Mouse (Mus musculus) forebrain, postnatal 0 days (tissue): ENCODE data around the gene Smim23. TPM values are rescaled to one million over a fixed set of nuclear protein-coding genes. Genes with fewer than 3 reads are reported as not detected.

Source experiments
- ATAC-seq: fragments of 200-750 bp; cut with Nextera tagmentation; 2 replicates; pipeline ENCODE4 v1.8.0; 2017; ENCODE audit warnings: mild to moderate bottlenecking, moderate library complexity
- DNase-seq: peaks from one replicate; pipeline ENCODE4 v3.0.0-alpha.2; 2015
- H3K27ac ChIP-seq: fragments of 300-500 bp; sonication (generic); 2 replicates; pipeline ENCODE4 v1.5.1; 2014; ENCODE audit warnings: low read depth, mild to moderate bottlenecking, antibody characterized with exemption, low read length, moderate library complexity, mixed read lengths
- H3K27me3 ChIP-seq: fragments of 300-500 bp; sonication (generic); 2 replicates; pipeline ENCODE4 v1.6.1; 2014; ENCODE audit warnings: mild to moderate bottlenecking, low read length, mixed read lengths; ENCODE audit not compliant: insufficient read depth
- H3K36me3 ChIP-seq: fragments of 300-500 bp; sonication (generic); 2 replicates; pipeline ENCODE4 v1.6.1; 2014; ENCODE audit warnings: mild to moderate bottlenecking, moderate library complexity; ENCODE audit not compliant: insufficient read depth
- H3K4me1 ChIP-seq: fragments of 300-500 bp; sonication (generic); 2 replicates; pipeline ENCODE4 v1.6.1; 2014; ENCODE audit warnings: antibody characterized with exemption; ENCODE audit not compliant: insufficient read depth
- H3K4me2 ChIP-seq: fragments of 300-500 bp; sonication (generic); 2 replicates; pipeline ENCODE4 v1.6.1; 2014; ENCODE audit warnings: low read depth, mild to moderate bottlenecking, moderate library complexity
- H3K4me3 ChIP-seq: fragments of 300-500 bp; sonication (generic); 2 replicates; pipeline ENCODE4 v1.5.1; 2014; ENCODE audit warnings: low read depth, low read length, mixed read lengths
- H3K9ac ChIP-seq: fragments of 300-500 bp; sonication (generic); 2 replicates; pipeline ENCODE4 v1.6.1; 2014; ENCODE audit warnings: mild to moderate bottlenecking
- H3K9me3 ChIP-seq: fragments of 300-500 bp; sonication (generic); 2 replicates; pipeline ENCODE4 v1.6.1; 2016; ENCODE audit warnings: low read length
- CTCF ChIP-seq: sonication (generic); IDR thresholded peaks from 2 replicates; pipeline ENCODE4 v1.5.1; 2016; ENCODE audit warnings: antibody characterized with exemption, control low read depth, low read depth
- WGBS: fragments of 180-500 bp; shearing (Covaris S2); extraction: QIAGEN DNeasy Blood & Tissue Kit; methylation state at CpG from one replicate; pipeline ENCODE4 v1.1.7; 2014; 5-methylcytosine and 5-hydroxymethylcytosine counted together
- polyA plus RNA-seq: library from polyadenylated mRNA; unstranded; fragments of >200 nt; fragmentation: Nextera tagmentation; extraction: Ambion mirVana; gene quantifications from 2 replicates; pipeline ENCODE4 v1.2.1, GENCODE M21; 2015
- total RNA-seq: library from RNA; depleted of rRNA; stranded (reverse); fragments of >200 nt; gene quantifications from 2 replicates; pipeline ENCODE4 v1.2.3, GENCODE M21; 2014; rRNA removed

Smim23 gene
- not detected in 2 replicates for total RNA-seq
- polyA plus RNA-seq, result not detected in 2 replicates

DNA sequence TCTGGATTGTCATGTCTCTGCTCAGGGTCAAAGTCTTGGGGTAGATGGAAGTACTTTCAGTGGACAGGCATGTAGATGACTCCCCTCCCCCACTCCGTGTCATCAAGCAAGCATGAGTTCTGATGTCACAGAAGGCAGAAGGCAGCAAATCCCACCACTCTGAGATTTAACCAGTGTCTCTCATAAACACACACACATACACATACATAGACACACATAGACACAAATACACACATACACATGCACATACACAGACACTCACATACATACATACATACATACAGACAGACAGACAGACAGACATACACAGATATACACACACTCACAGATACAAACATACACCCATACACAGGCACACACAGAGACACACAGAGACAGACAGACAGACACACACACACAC, at the start of gene Smim23:
Gene Smim23 (minus strand): TSS at position 101 of the 400 bp plus-strand sequence.
- 91% methylated on average over 1 of the region's 1 CpGs for WGBS
- no peak for DNase-seq

DNA sequence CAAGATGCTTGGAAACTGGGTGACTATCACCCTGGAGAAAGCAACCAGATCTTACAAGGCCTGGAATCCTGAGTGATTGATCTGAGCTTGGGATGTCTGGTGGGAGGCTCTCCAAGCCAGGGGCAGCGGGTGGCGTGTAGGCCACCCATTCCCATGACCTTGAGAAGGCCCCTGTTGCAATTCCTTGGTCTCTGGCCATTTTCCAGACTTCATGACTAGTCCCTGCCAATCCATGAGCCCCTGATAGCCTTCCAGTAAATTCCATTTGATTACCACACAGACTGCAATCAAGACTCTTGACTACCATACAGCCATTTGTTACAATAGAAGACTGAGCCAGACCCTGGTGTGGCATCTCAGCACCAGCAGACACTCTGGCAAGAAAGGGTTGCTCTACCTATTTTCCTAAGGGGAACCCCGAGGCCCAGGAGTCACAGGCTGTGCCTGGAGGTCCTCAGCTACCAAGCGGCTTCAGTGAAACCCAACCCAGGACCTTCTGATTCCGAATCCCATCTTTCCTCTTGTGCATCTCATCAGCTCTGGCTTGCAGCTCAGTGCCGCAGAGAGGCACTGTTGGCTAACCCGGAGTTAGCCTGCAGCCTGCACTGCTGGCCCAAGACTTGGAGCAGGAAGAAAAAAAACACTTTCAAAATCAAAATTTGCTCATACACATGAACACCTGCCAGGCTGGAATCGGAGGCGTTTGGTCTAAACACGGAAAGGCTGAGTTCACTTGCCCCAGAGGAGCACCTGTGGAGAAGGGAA, 44.4 kb upstream of the Smim23 start:
- no peak for TF ChIP-seq CTCF
- H3K9ac ChIP-seq, result no peak overlapping the region

More for the DNA sequence above, at the start of gene Smim23:
- Histone ChIP-seq H3K27ac (no peak within 1 kb of the TSS), H3K27me3 (no peaks in the 10 kb centered on the region), H3K36me3 (no peaks in the 10 kb centered on the region), H3K4me2 (no peak within 1 kb of the TSS), H3K4me3 (no peak within 1 kb of the TSS), H3K9me3 (no peaks in the 10 kb centered on the region), H3K9ac (no peak within 1 kb of the TSS), H3K4me1 (no peaks in the 10 kb centered on the region)
- no peak for TF ChIP-seq CTCF
- no peak for ATAC-seq

DNA sequence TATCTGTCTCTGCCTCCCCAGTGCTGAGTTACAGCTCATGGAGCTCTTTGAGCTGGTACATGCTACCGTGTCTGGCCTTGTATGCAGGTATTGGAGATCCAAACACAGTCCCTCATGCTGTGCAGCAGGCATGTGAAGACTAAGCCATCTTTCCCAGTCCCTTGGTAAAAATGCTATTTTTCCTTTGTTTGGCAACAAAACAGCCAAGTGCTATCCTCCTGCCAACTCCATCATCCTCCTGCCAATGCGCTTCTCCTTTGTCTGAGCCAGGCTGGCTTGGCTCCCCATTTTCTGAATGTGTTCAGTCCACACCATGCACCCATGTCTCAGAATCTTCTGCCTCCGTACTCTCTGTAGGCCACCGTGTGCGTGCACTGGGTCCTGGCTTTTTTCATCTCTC, 40.2 kb upstream of the Smim23 start:
- Histone ChIP-seq H3K27ac (no peak overlapping the region), H3K4me3 (no peak overlapping the region), H3K9ac (no peak overlapping the region), H3K27me3 (no peaks in the 10 kb centered on the region), H3K4me1 (no peaks in the 10 kb centered on the region), H3K36me3 (no peaks in the 10 kb centered on the region), H3K9me3 (no peaks in the 10 kb centered on the region), H3K4me2 (no peak overlapping the region)
- ATAC-seq (peak; percentile 14), DNase-seq (peak; percentile 75)
- 55% methylated on average over 5 of the region's 5 CpGs for WGBS
- no peak for TF ChIP-seq CTCF

More for the DNA sequence above, 44.4 kb upstream of the Smim23 start:
- no peak overlapping the region for H3K4me2 ChIP-seq
- H3K36me3 ChIP-seq, result no peaks in the 10 kb centered on the region
- no peaks in the 10 kb centered on the region for H3K4me1 ChIP-seq
- no peak overlapping the region for H3K27ac ChIP-seq
- 84% methylated on average over 10 of the region's 10 CpGs for WGBS
- no peak overlapping the region for H3K4me3 ChIP-seq
- DNase-seq (no peak), ATAC-seq (no peak)
- H3K27me3 ChIP-seq, result no peaks in the 10 kb centered on the region
- no peaks in the 10 kb centered on the region for H3K9me3 ChIP-seq

DNA sequence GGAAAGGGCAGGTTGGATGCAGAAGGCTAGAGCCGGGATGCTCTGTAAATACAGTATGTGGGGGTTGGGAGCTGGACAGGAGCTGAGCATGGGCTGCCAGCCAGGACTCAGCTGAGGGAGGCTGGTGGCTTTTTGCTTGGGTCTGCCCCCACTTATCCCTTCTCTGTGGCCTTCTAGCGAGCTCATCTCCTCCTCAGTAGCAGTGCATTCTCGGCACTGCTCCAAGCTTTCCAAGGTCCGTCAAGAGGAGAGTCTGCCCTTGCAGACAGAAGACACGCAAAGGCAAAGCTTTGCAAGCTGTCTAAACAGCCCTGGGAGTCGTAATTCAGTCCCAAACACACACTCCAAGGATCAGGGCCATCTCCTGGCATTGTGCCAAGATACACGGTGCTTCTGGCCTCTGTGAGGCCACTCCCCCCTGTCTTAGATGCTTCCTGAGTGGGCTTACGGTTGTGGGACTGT, 33.0 kb upstream of the Smim23 start:
- ATAC-seq (no peak), DNase-seq (no peak)
- 0 out of 2 replicates have a peak, but pooled peaks cover 4% of the 10 kb centered on the region for H3K9me3 ChIP-seq
- no peaks in the 10 kb centered on the region for H3K4me1 ChIP-seq
- H3K36me3 ChIP-seq, result no peaks in the 10 kb centered on the region
- no peak overlapping the region for H3K27ac ChIP-seq
- H3K4me2 ChIP-seq, result no peak overlapping the region
- H3K27me3 ChIP-seq, result no peaks in the 10 kb centered on the region
- TF ChIP-seq CTCF, result no peak
- WGBS, result 37% methylated on average over 8 of the region's 8 CpGs
- no peak overlapping the region for H3K4me3 ChIP-seq
- H3K9ac ChIP-seq, result no peak overlapping the region

DNA sequence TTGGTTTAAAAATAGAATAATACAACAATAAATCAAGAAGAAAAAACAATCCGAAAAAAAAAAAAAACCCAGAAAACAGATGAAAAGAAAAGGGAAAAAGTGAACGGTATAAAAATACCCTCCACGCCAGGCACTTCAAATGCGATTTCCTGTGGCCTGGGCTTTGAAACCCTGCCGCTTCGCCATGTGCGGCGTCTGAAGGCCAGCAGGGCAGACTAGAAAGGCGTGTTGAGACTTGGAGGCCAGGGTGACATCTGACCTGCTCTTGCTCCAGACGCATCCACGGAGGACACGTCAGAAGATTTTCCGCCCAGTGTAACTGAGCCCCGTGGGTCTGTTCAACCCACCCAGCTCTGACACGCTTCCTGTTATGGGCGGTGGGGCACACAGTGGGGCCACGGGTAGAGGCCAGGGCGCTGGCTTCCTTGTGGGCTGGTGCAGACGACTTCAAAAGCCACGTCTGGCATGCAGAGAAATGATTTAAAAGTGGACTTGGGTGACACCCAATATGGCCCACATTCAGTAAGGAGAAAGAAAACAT, 22.3 kb upstream of the Smim23 start:
- H3K4me3 ChIP-seq, result no peak overlapping the region
- no peaks in the 10 kb centered on the region for H3K36me3 ChIP-seq
- no peaks in the 10 kb centered on the region for H3K4me1 ChIP-seq
- no peak overlapping the region for H3K9ac ChIP-seq
- TF ChIP-seq CTCF, result no peak
- ATAC-seq (no peak), DNase-seq (no peak)
- H3K4me2 ChIP-seq, result no peak overlapping the region
- no peaks in the 10 kb centered on the region for H3K9me3 ChIP-seq
- WGBS, result 78% methylated on average over 20 of the region's 20 CpGs
- H3K27me3 ChIP-seq, result no peaks in the 10 kb centered on the region
- no peak overlapping the region for H3K27ac ChIP-seq

DNA sequence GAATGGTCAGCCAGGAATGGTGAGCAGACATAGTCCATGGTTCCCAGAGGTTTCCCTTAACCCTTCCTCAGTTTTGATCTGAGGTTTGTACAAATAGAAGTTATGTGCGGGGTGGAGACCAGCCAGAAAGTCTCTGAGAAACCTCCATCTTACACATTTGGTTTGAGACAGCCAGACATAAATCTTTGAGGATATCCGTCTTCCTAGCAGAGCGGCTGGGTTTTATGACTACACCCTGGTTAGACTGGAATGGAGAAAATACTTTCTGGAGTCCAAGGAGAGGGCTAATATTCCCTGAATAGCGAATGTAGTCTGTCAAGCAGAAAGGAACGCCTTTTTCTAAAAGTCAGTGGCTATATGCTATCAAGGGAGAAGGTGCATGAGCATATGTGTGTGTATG, 16.8 kb upstream of the Smim23 start:
- Histone ChIP-seq H3K9me3 (no peaks in the 10 kb centered on the region), H3K27me3 (no peaks in the 10 kb centered on the region), H3K4me3 (no peak overlapping the region), H3K4me1 (no peaks in the 10 kb centered on the region), H3K9ac (no peak overlapping the region), H3K4me2 (no peak overlapping the region), H3K27ac (no peak overlapping the region), H3K36me3 (no peaks in the 10 kb centered on the region)
- no peak for ATAC-seq
- 92% methylated on average over 5 of the region's 5 CpGs for WGBS
- no peak for TF ChIP-seq CTCF
- DNase-seq, result no peak

DNA sequence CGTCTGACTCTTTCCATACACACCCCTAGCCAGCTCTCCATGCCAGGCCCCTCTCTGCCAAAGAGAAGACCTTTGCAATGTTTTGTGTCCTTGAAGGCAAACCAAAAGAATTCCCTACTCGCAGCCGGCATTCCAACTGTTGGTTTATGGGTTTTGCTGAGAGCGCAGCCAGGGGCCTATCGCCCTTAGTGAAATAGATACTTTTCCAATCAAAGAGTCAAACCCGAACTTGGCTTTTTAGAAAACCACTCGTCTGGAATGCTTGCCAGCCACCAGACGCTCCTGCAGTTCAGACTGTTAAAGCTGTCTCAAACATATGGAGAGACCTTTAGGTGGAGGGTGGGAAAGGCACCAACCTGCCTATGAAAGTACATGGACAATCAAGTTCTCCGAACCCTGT, 15.9 kb upstream of the Smim23 start:
- H3K9me3 ChIP-seq, result no peaks in the 10 kb centered on the region
- H3K4me3 ChIP-seq, result no peak overlapping the region
- no peaks in the 10 kb centered on the region for H3K4me1 ChIP-seq
- ATAC-seq (no peak; the same call in 1 of the 2 replicates), DNase-seq (no peak)
- no peak overlapping the region for H3K27ac ChIP-seq
- H3K36me3 ChIP-seq, result no peaks in the 10 kb centered on the region
- no peaks in the 10 kb centered on the region for H3K27me3 ChIP-seq
- TF ChIP-seq CTCF, result no peak
- no peak overlapping the region for H3K4me2 ChIP-seq
- 70% methylated on average over 9 of the region's 9 CpGs for WGBS
- H3K9ac ChIP-seq, result no peak overlapping the region
